Mouse (Mus musculus) intestine, embryonic 16.5 days (tissue): ENCODE data around the gene Cycs. TPM values are rescaled to one million over a fixed set of nuclear protein-coding genes. Genes with fewer than 3 reads are reported as not detected.

Source experiments
- ATAC-seq: fragments of 200-750 bp; cut with Nextera tagmentation; 2 replicates; pipeline ENCODE4 v1.8.0; 2017; ENCODE audit warnings: moderate TSS enrichment, moderate library complexity
- H3K27ac ChIP-seq: fragments of 300-500 bp; sonication (generic); 2 replicates; pipeline ENCODE4 v1.5.1; 2014; ENCODE audit warnings: mild to moderate bottlenecking, low read length
- H3K27me3 ChIP-seq: fragments of 300-500 bp; sonication (generic); replicated peaks from 2 replicates; pipeline ENCODE4 v1.6.1; 2014; ENCODE audit warnings: low read length, control low read depth, mixed read lengths; ENCODE audit not compliant: control insufficient read depth, insufficient read depth
- H3K36me3 ChIP-seq: fragments of 300-500 bp; sonication (generic); 2 replicates; pipeline ENCODE4 v1.6.1; 2014; ENCODE audit warnings: low read length, control low read depth; ENCODE audit not compliant: control insufficient read depth, insufficient read depth
- H3K4me1 ChIP-seq: fragments of 300-500 bp; sonication (generic); 2 replicates; pipeline ENCODE4 v1.6.1; 2014; ENCODE audit warnings: low read length, control low read depth, mixed read lengths; ENCODE audit not compliant: control insufficient read depth, insufficient read depth
- H3K4me2 ChIP-seq: fragments of 300-500 bp; sonication (generic); 2 replicates; pipeline ENCODE4 v1.6.1; 2014; ENCODE audit warnings: low read depth, low read length, control low read depth
- H3K4me3 ChIP-seq: fragments of 300-500 bp; sonication (generic); 2 replicates; pipeline ENCODE4 v1.5.1; 2014; ENCODE audit warnings: mild to moderate bottlenecking, low read length
- H3K9ac ChIP-seq: fragments of 300-500 bp; sonication (generic); 2 replicates; pipeline ENCODE4 v1.6.1; 2014; ENCODE audit warnings: low read depth, low read length
- H3K9me3 ChIP-seq: fragments of 300-500 bp; sonication (generic); 2 replicates; pipeline ENCODE4 v1.6.1; 2016; ENCODE audit warnings: low read length, control low read depth; ENCODE audit not compliant: control insufficient read depth
- WGBS: fragments of 180-500 bp; shearing (Covaris S2); extraction: QIAGEN DNeasy Blood & Tissue Kit; methylation state at CpG from one replicate; pipeline ENCODE4 v1.1.7; 2014; 5-methylcytosine and 5-hydroxymethylcytosine counted together
- microRNA-seq: library from miRNA; unstranded; fragments of <30 nt; microRNA quantifications from one replicate; pipeline ENCODE4, GENCODE M21; 2016
- polyA plus RNA-seq: library from polyadenylated mRNA; unstranded; fragments of >200 nt; fragmentation: Nextera tagmentation; extraction: Ambion mirVana; gene quantifications from 2 replicates; pipeline ENCODE4 v1.2.1, GENCODE M21; 2015

Cycs gene
- polyA plus RNA-seq, 1 experiment from 2014 or later, result 88.1 TPM

- H3K4me3 ChIP-seq, result no peak overlapping the region
- ATAC-seq, result no peak
- no peaks in the 10 kb centered on the region for H3K27me3 ChIP-seq
- no peak overlapping the region for H3K4me2 ChIP-seq
- no peaks in the 10 kb centered on the region for H3K4me1 ChIP-seq
- H3K27ac ChIP-seq, result no peak overlapping the region
- no peak overlapping the region for H3K9ac ChIP-seq
- 83% methylated on average over 5 of the region's 5 CpGs for WGBS
- H3K9me3 ChIP-seq, result no peaks in the 10 kb centered on the region
- no peaks in the 10 kb centered on the region for H3K36me3 ChIP-seq
Observed at GRCm38 (mm10) chr6:50518371-50518770, 48.0 kb downstream of the Cycs start.

Small RNA genes lying within 50 kb of the gene (microRNA-seq; reads per million reads assigned to microRNA genes)
- not detected for gene Mir6371

Other genes with a start within 250 kb of the Cycs start
- 7.0 and 9.0 TPM in 2 replicates for gene Osbpl3, start 110.3 kb downstream of the Cycs start, polyA plus RNA-seq
- 0.38 and 0.44 TPM in 2 replicates for gene 4921507P07Rik, start 30.1 kb upstream of the Cycs start, polyA plus RNA-seq
- not detected in 2 replicates for gene Npvf, start 87.9 kb upstream of the Cycs start, polyA plus RNA-seq